Mouse (Mus musculus): ENCODE results near the gene Grin2a.

GRCm38 (mm10) chr16:9825110-9825483 is 170.3 kb downstream of the Grin2a start:
- TF ChIP-seq POLR2A (IDR thresholded peaks at IDR 0.05; ENCODE audit: control insufficient read depth, extremely low read depth, insufficient read depth, low read length, poor library complexity), result no peak
- TF ChIP-seq CTCF (IDR thresholded peaks at IDR 0.05; ENCODE audit: borderline replicate concordance, control insufficient read depth, extremely low read depth, insufficient read depth, low read length, poor library complexity), result no peak
